Mouse (Mus musculus): ENCODE results near the gene Sspn. TPM values are rescaled to one million over a fixed set of nuclear protein-coding genes. Genes with fewer than 3 reads are reported as not detected.

The Sspn gene
- polyA plus RNA-seq, 1 experiment from 2014 or later, result 19.1 TPM

DNA sequence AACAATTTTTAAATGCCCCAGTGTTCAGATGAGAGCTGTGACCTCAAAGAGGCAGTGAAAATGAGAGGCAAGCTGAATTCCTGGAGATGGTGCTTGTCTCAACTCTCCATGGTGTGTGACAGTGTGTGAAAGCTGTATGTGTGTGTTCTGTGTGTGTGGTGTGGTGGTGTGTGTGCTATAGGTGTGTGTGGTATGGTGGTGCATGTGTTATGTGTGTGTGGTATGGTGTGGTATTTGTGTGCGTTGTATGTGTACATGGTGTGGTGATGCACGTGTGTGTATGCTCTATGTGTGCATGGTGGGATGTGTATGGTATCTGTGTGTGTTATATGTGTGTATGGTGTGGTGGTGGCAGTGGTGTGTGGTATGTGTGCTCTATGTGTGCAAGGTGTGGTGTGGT lies 16.0 kb upstream of the Sspn start:
- H3K4me1 ChIP-seq (ENCODE audit: control insufficient read depth, insufficient read depth, low read length), result no peaks in the 10 kb centered on the region
- H3K27ac ChIP-seq (replicated peaks; ENCODE audit: low read depth, low read length), result no peak overlapping the region
- H3K9me3 ChIP-seq (ENCODE audit: control insufficient read depth, low read length), result no peaks in the 10 kb centered on the region
- no peak overlapping the region for H3K4me2 ChIP-seq (ENCODE audit: low read depth, low read length)
- WGBS, result 89% methylated on average over 2 of the region's 2 CpGs
- no peak overlapping the region for H3K4me3 ChIP-seq (ENCODE audit: low read depth, low read length)
- ATAC-seq (ENCODE audit: low read depth), result no peak
- H3K36me3 ChIP-seq (ENCODE audit: control insufficient read depth, insufficient read depth, low read length), result no peaks in the 10 kb centered on the region
- H3K27me3 ChIP-seq (replicated peaks; ENCODE audit: control insufficient read depth, insufficient read depth, low read length), result no peaks in the 10 kb centered on the region
- no peak for DNase-seq (ENCODE audit: low spot score)
- no peak overlapping the region for H3K9ac ChIP-seq (ENCODE audit: low read depth, low read length)

DNA sequence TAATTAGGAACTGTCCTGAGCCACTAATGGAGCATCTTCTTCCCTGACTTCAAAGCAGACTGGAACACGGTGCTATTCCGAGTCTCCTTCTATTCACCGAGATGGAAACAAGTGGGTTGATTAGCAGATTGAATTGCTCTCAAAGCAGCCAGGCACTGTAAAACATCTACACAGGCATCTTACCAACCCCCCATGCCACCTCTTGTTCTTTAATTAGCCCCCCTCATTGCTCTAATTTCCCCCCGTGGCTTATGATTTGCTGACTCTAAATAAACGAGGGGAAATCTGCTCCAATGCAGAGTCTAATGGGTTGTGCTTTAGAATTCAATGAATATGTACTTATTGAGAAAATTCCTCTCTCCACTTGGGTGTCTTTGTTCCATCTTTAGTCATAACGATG lies 15.0 kb upstream of the Sspn start:
- ATAC-seq (ENCODE audit: low read depth) (no peak), DNase-seq (ENCODE audit: low spot score) (no peak)
- Histone ChIP-seq H3K4me2 (ENCODE audit: low read depth, low read length) (no peak overlapping the region), H3K9ac (ENCODE audit: low read depth, low read length) (no peak overlapping the region), H3K9me3 (ENCODE audit: control insufficient read depth, low read length) (no peaks in the 10 kb centered on the region), H3K36me3 (ENCODE audit: control insufficient read depth, insufficient read depth, low read length) (no peaks in the 10 kb centered on the region), H3K4me3 (ENCODE audit: low read depth, low read length) (no peak overlapping the region), H3K4me1 (ENCODE audit: control insufficient read depth, insufficient read depth, low read length) (no peaks in the 10 kb centered on the region), H3K27ac (replicated peaks; ENCODE audit: low read depth, low read length) (no peak overlapping the region), H3K27me3 (replicated peaks; ENCODE audit: control insufficient read depth, insufficient read depth, low read length) (no peaks in the 10 kb centered on the region)
- WGBS, result 54% methylated on average over 6 of the region's 6 CpGs

DNA sequence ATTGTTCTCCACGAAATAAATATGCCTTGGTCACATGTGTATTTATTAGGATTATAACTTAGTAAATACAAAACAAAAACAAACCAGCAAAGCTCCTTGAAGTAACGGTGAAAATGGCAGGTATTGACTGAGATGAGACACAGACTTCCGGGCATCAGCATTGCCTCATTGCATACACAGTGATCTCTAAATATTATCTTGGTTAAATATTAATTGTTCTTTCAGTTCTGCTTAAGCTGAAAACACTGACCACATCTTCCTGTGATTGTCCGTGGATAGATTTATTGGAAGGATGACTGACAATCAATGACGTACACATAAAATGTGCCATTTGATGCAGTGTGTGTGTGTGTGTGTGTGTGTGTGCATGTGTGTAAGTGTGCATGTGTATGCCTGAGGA lies 13.2 kb upstream of the Sspn start:
- no peak overlapping the region for H3K27ac ChIP-seq (replicated peaks; ENCODE audit: low read depth, low read length)
- no peak for DNase-seq (ENCODE audit: low spot score)

DNA sequence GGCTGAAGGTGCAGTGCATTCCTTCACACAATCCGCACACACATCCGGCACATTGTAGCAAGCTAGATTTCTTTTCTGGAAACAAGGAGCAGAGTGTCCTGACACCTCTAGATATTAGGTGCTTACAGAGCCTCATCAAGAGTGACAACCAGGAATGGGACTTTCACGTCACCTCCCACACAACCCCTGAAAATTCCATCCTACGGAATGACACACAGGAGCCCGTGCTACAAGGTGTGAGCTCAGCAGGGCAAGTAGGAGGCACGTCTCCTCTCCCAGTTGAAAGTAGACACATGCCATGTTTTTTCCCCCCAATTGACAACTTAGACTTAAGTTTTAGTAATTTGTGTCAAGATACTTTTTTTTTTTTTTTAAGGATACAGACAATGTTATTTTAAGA lies 7.8 kb upstream of the Sspn start:
- no peak overlapping the region for H3K4me2 ChIP-seq (ENCODE audit: low read depth, low read length)
- no peak overlapping the region for H3K27ac ChIP-seq (replicated peaks; ENCODE audit: low read depth, low read length)
- no peak overlapping the region for H3K4me3 ChIP-seq (ENCODE audit: low read depth, low read length)
- ATAC-seq (ENCODE audit: low read depth) (no peak), DNase-seq (ENCODE audit: low spot score) (no peak)
- H3K27me3 ChIP-seq (replicated peaks; ENCODE audit: control insufficient read depth, insufficient read depth, low read length), result no peaks in the 10 kb centered on the region
- H3K9ac ChIP-seq (ENCODE audit: low read depth, low read length), result no peak overlapping the region
- no peaks in the 10 kb centered on the region for H3K9me3 ChIP-seq (ENCODE audit: control insufficient read depth, low read length)
- no peaks in the 10 kb centered on the region for H3K36me3 ChIP-seq (ENCODE audit: control insufficient read depth, insufficient read depth, low read length)
- H3K4me1 ChIP-seq (ENCODE audit: control insufficient read depth, insufficient read depth, low read length), result no peaks in the 10 kb centered on the region
- WGBS, result 81% methylated on average over 6 of the region's 6 CpGs

More for the DNA sequence above, 13.2 kb upstream of the Sspn start:
- H3K27me3 ChIP-seq (replicated peaks; ENCODE audit: control insufficient read depth, insufficient read depth, low read length), result no peaks in the 10 kb centered on the region
- no peak overlapping the region for H3K4me2 ChIP-seq (ENCODE audit: low read depth, low read length)
- no peak overlapping the region for H3K9ac ChIP-seq (ENCODE audit: low read depth, low read length)
- no peak overlapping the region for H3K4me3 ChIP-seq (ENCODE audit: low read depth, low read length)
- no peaks in the 10 kb centered on the region for H3K36me3 ChIP-seq (ENCODE audit: control insufficient read depth, insufficient read depth, low read length)
- WGBS, result 85% methylated on average over 5 of the region's 5 CpGs
- ATAC-seq (ENCODE audit: low read depth), result no peak
- H3K4me1 ChIP-seq (ENCODE audit: control insufficient read depth, insufficient read depth, low read length), result no peaks in the 10 kb centered on the region
- no peaks in the 10 kb centered on the region for H3K9me3 ChIP-seq (ENCODE audit: control insufficient read depth, low read length)

DNA sequence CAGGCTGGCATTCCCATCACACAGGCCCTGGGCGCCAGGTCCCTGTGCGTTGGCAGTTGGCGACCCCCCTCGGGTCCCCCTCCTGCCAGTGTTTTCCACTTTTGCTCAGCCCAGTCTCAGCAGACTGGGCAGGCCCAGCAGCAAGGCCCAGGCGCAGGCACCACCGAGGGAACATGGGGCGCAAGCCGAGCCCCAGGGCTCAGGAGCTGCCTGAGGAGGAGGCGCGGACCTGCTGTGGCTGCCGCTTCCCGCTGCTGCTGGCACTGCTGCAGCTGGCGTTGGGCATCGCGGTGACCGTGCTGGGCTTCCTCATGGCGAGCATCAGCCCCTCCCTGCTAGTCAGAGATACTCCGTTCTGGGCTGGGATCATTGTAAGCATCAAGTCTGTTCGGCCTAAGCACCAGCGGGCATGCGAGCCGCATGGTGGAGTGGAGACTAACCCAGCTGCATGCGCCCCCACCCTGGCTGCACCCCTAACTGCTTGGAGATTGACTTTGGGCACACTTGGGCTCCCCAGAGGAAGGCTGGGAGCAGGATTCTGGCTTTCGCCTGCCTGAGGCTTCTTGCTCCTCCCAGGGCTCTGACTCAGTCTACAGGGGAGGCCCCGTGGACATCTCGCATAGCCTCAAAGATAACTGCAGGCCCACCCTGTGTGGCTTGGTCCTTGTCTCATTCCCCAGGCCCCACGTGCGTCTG lies 2.7 kb downstream of the Sspn start:
- no peaks in the 10 kb centered on the region for H3K27me3 ChIP-seq (replicated peaks; ENCODE audit: control insufficient read depth, insufficient read depth, low read length)
- peak; percentile 92 for DNase-seq (ENCODE audit: low spot score)
- WGBS, result 6% methylated on average over 13 of the region's 28 CpGs
- peak overlapping the region; percentile 46 for H3K4me3 ChIP-seq (ENCODE audit: low read depth, low read length)
- no peaks in the 10 kb centered on the region for H3K9me3 ChIP-seq (ENCODE audit: control insufficient read depth, low read length)
- peak overlapping the region; percentile 86 for H3K27ac ChIP-seq (replicated peaks; ENCODE audit: low read depth, low read length)
- H3K36me3 ChIP-seq (ENCODE audit: control insufficient read depth, insufficient read depth, low read length), result no peaks in the 10 kb centered on the region
- peak overlapping the region; percentile 79 for H3K9ac ChIP-seq (ENCODE audit: low read depth, low read length)
- H3K4me2 ChIP-seq (ENCODE audit: low read depth, low read length), result peak overlapping the region; percentile 58
- ATAC-seq (ENCODE audit: low read depth), result peak; percentile 96
- peaks cover 10% of the 10 kb centered on the region; the same call in 1 of the 2 replicates for H3K4me1 ChIP-seq (ENCODE audit: control insufficient read depth, insufficient read depth, low read length)

DNA sequence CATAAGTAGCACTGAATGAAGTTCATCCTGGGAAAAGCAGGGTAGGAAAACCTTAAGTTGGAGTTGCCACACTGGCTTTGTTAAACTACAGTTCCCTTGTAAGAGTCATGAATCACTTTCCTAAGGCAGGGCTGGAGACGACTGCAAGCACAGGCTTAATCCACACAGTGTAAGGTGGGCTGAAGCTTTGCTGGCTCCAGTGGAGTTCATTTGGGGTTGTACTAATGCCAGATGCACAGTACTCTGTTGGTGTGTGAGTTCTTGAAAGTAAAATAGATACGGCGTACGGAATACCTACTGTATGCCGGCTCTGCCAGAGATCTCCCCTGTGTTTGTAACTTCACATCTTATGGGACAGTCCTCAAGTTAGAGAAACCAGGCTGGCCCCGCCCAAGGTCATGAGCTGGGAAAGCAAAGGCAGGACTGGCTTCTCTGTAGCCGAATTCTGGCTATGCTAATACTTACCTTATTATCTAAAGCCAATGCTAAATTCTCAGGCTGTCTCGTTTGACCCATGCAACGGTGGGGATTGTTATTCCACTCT lies 3.3 kb downstream of the Sspn start:
- Histone ChIP-seq H3K27me3 (replicated peaks; ENCODE audit: control insufficient read depth, insufficient read depth, low read length) (no peaks in the 10 kb centered on the region), H3K4me3 (ENCODE audit: low read depth, low read length) (peak overlapping the region; percentile 46), H3K27ac (replicated peaks; ENCODE audit: low read depth, low read length) (peak overlapping the region; percentile 86), H3K9ac (ENCODE audit: low read depth, low read length) (peak overlapping the region; percentile 79), H3K4me2 (ENCODE audit: low read depth, low read length) (peak overlapping the region; percentile 58), H3K36me3 (ENCODE audit: control insufficient read depth, insufficient read depth, low read length) (no peaks in the 10 kb centered on the region), H3K4me1 (ENCODE audit: control insufficient read depth, insufficient read depth, low read length) (peaks cover 10% of the 10 kb centered on the region; the same call in 1 of the 2 replicates), H3K9me3 (ENCODE audit: control insufficient read depth, low read length) (no peaks in the 10 kb centered on the region)
- ATAC-seq (ENCODE audit: low read depth), result peak; percentile 9; the same call in 1 of the 2 replicates
- 60% methylated on average over 9 of the region's 9 CpGs for WGBS
- DNase-seq (ENCODE audit: low spot score), result no peak

DNA sequence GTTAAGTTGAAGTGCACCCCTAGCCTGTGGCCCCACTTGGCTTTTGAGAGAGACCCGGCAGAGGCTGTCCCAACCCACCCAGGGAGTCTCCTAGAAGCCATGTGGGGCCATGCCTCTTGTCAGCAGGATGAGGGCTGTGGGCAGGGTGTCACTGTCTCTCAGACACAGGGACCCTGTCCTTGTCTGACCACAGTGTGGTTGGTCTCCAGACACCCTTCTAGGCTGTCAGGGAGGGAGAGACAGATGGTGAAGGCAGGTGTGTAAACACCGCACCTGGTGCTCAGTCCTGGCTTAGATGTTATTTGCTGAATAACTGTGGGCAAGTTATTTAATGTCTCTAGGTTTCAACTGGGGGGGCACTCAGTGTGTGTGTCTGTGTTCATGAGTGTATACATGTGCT lies 4.5 kb downstream of the Sspn start:
- Histone ChIP-seq H3K4me3 (ENCODE audit: low read depth, low read length) (no peak overlapping the region), H3K27ac (replicated peaks; ENCODE audit: low read depth, low read length) (no peak overlapping the region), H3K9ac (ENCODE audit: low read depth, low read length) (no peak overlapping the region), H3K9me3 (ENCODE audit: control insufficient read depth, low read length) (no peaks in the 10 kb centered on the region), H3K27me3 (replicated peaks; ENCODE audit: control insufficient read depth, insufficient read depth, low read length) (no peaks in the 10 kb centered on the region), H3K4me1 (ENCODE audit: control insufficient read depth, insufficient read depth, low read length) (peaks cover 10% of the 10 kb centered on the region; the same call in 1 of the 2 replicates), H3K36me3 (ENCODE audit: control insufficient read depth, insufficient read depth, low read length) (no peaks in the 10 kb centered on the region), H3K4me2 (ENCODE audit: low read depth, low read length) (no peak overlapping the region)
- no peak for DNase-seq (ENCODE audit: low spot score)
- no peak for ATAC-seq (ENCODE audit: low read depth)
- 74% methylated on average over 2 of the region's 2 CpGs for WGBS

DNA sequence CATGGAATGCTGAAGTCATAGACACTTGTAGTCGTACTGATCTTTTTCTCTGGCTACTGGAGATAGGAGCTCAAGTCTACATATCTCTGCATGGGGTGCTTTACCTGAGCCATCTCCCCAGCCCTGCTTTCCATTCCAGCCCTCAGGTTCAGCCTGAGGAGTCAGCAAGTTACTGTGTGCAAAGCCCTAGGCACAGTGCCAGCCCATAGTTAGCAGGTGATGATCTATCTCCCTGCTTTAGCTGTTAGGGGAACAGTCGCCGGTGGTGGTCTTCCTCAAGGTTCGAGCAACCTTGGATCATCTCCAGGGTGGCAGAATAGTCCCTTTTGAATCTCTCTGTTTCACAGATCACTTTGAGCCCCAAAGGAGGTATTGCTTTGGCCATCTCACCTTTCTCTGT lies 5.1 kb downstream of the Sspn start:
- ATAC-seq (ENCODE audit: low read depth), result no peak
- peaks cover 10% of the 10 kb centered on the region; the same call in 1 of the 2 replicates for H3K4me1 ChIP-seq (ENCODE audit: control insufficient read depth, insufficient read depth, low read length)
- no peaks in the 10 kb centered on the region for H3K9me3 ChIP-seq (ENCODE audit: control insufficient read depth, low read length)
- H3K4me3 ChIP-seq (ENCODE audit: low read depth, low read length), result no peak overlapping the region
- no peak overlapping the region for H3K9ac ChIP-seq (ENCODE audit: low read depth, low read length)
- H3K27ac ChIP-seq (replicated peaks; ENCODE audit: low read depth, low read length), result no peak overlapping the region
- H3K27me3 ChIP-seq (replicated peaks; ENCODE audit: control insufficient read depth, insufficient read depth, low read length), result no peaks in the 10 kb centered on the region
- no peak overlapping the region for H3K4me2 ChIP-seq (ENCODE audit: low read depth, low read length)
- WGBS, result 90% methylated on average over 4 of the region's 4 CpGs
- no peak for DNase-seq (ENCODE audit: low spot score)
- no peaks in the 10 kb centered on the region for H3K36me3 ChIP-seq (ENCODE audit: control insufficient read depth, insufficient read depth, low read length)

DNA sequence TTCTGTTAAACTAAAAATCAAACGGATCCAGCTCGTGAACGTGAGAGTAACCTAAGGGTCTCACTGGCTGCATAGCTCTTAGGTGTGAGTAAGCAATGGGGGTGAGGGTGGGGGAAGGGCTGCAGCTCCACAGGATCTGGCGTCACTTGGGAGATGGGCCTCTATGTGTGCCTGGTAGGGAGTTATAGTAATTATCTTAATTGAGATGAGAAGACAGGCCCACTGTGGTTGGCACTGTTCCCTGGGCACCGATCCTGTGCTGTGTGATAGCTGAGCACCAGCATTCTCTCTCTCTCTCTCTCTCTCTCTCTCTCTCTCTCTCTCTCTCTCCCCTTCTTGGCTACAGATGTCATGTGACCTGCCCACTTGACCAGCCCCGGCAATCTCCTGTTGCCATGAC lies 9.4 kb downstream of the Sspn start:
- no peak overlapping the region for H3K4me2 ChIP-seq (ENCODE audit: low read depth, low read length)
- peak; percentile 48; the same call in 1 of the 2 replicates for ATAC-seq (ENCODE audit: low read depth)
- WGBS, result 69% methylated on average over 6 of the region's 6 CpGs

More for the DNA sequence above, 9.4 kb downstream of the Sspn start:
- no peak overlapping the region for H3K27ac ChIP-seq (replicated peaks; ENCODE audit: low read depth, low read length)
- H3K4me3 ChIP-seq (ENCODE audit: low read depth, low read length), result no peak overlapping the region
- no peaks in the 10 kb centered on the region for H3K9me3 ChIP-seq (ENCODE audit: control insufficient read depth, low read length)
- no peak overlapping the region for H3K9ac ChIP-seq (ENCODE audit: low read depth, low read length)
- no peaks in the 10 kb centered on the region for H3K36me3 ChIP-seq (ENCODE audit: control insufficient read depth, insufficient read depth, low read length)
- no peaks in the 10 kb centered on the region for H3K27me3 ChIP-seq (replicated peaks; ENCODE audit: control insufficient read depth, insufficient read depth, low read length)
- H3K4me1 ChIP-seq (ENCODE audit: control insufficient read depth, insufficient read depth, low read length), result no peaks in the 10 kb centered on the region
- DNase-seq (ENCODE audit: low spot score), result no peak
